Mouse (Mus musculus): ENCODE data around the gene Ttc21b.
"Not testable (repeated sequence)": the region's sequence is repeated elsewhere in the genome, so short reads cannot be mapped to it uniquely, and the experiment has no call there.

The Ttc21b gene

GRCm38 (mm10) chr2:66256220-66257131 is at the start of gene Ttc21b:
TSS of gene Ttc21b (minus strand) at chr2:66256617.
- DNase-seq (ENCODE audit: extremely low read depth, insufficient read length, low spot score) = peak; percentile 93

DNA sequence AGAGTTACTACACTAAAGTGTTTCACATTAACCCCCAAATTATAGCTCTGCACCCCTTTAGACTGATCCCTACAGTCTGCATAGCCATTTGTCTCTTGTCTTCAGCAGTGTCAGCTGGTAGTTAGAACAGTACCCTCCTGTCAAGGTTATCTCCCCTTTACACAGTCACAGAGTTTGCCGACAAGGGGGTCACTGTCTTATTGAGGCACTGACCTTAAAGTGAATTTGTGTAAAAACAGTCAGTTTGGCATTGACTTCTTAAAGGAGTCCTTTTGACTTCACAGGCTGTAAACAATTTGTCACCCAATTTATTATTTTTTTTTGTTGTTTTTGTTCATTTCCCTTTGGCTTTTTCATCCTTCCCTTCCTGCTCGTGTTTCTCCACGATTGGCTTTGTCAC is 16.1 kb upstream of the Ttc21b start:
- no peak for DNase-seq (ENCODE audit: extremely low read depth, insufficient read length, low spot score)

- DNase-seq (ENCODE audit: extremely low read depth, insufficient read length, low spot score) = no peak
These were observed 12.4 kb downstream of the Ttc21b start for GRCm38 (mm10) chr2:66244013-66244412.

GRCm38 (mm10) chr2:66240334-66240733 is 16.1 kb downstream of the Ttc21b start:
- no peak for DNase-seq (ENCODE audit: extremely low read depth, insufficient read length, low spot score)

DNA sequence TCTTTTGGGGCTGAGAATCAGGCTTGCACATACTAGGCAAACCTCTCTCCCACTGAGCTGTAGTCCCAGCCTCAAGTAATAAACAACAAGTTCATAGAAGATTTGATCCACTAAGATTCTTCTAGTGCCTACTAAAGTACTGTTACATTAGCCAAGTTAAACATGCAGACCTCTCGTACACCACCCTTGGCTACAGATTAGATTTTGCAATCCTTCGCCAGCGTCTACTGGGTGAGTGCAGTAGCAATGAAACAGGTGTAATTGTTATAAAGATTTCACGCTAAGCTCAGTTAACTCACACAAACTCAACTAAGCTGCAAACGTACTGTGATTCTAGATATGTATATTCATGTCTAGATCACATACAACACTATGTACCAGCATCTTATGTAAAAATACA is 17.5 kb downstream of the Ttc21b start:
- no peak for DNase-seq (ENCODE audit: extremely low read depth, insufficient read length, low spot score)

DNA sequence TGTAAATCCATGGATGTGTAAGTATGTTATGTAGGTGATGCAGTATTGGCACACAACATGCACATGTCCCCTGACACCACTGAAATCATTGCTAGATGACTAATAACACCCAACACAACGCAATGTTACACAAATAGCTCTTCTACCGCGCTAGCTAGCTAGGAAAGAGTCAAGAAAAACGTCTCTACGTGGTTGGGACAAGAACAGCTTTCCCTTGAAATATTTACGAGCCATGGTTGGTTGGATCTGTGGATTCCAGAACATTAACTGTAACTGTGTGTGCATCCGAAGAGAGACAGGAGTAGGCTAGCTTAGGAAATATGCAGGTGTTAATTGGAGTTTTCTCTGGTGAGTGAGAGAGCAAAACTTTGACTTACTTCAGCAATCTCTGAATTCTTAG is 35.5 kb downstream of the Ttc21b start:
- no peak for DNase-seq (ENCODE audit: extremely low read depth, insufficient read length, low spot score)

- DNase-seq (ENCODE audit: extremely low read depth, insufficient read length, low spot score) = no peak
These were observed 46.5 kb downstream of the Ttc21b start for GRCm38 (mm10) chr2:66209875-66210274.

DNA sequence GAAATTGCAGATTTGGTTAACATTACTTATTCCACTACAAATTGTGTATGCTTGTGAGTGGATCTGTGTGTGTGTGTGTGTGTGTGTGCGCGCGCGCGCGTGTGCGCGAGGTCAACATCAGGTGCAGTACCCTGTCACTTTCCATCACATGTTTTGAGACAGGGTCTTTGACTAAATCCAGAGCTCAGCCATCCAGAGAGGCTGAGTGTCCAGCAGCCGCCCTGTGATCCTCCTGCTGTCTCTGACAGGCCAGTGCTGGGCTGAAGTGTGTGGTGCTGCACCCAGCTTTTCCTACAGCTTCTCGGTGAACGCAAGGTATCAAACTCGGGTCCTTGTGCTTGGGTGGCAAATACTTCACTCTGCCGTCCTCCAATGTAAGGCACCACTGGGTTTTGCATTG is 47.1 kb downstream of the Ttc21b start:
- DNase-seq (ENCODE audit: extremely low read depth, insufficient read length, low spot score) = no peak

DNA sequence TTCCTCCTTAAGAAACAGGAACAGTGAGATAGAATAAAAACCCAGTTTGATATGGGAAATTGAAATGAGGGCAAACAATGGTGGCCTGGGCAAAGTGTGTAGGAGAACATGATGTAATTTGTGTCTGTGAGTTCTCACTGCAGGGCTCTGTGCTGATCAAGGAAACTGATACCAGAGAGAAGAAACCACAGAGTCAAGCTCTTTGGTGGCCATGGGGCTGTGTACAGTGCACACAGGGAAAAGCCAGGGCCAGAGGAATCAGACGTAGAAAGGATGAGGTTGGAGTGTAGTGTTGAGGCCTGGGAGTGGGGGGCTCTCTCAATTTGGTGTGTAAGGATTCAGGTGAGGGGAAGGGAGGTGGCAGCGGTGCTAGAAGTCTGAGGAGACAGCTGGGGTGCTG is 49.6 kb downstream of the Ttc21b start:
- no peak for DNase-seq (ENCODE audit: extremely low read depth, insufficient read length, low spot score)

GRCm38 (mm10) chr2:66204218-66204617 is 52.2 kb downstream of the Ttc21b start:
- DNase-seq (ENCODE audit: extremely low read depth, insufficient read length, low spot score) = no peak

GRCm38 (mm10) chr2:66200195-66200594 is 56.2 kb downstream of the Ttc21b start:
- no peak for DNase-seq (ENCODE audit: extremely low read depth, insufficient read length, low spot score)

DNA sequence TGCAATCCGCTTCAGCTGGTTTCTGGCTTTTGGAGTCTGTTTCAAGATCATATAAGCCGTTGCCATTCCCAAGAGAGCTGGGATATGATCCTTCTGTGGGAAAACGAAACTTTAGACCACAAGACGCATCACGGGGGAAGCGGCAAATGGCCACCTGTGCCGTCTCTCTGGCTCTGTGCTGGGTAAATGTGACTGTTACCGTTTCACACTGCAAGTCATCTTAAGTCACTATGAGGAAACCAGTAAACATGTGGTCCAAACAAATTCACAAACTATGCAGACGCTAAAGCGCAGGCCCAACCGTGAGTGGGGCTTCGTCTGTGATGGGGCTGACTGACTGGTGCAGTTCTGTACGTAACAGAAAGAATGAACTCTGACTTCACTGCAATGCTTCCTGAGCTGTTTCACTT is 64.7 kb downstream of the Ttc21b start:
- DNase-seq (ENCODE audit: extremely low read depth, insufficient read length, low spot score) = no peak

DNA sequence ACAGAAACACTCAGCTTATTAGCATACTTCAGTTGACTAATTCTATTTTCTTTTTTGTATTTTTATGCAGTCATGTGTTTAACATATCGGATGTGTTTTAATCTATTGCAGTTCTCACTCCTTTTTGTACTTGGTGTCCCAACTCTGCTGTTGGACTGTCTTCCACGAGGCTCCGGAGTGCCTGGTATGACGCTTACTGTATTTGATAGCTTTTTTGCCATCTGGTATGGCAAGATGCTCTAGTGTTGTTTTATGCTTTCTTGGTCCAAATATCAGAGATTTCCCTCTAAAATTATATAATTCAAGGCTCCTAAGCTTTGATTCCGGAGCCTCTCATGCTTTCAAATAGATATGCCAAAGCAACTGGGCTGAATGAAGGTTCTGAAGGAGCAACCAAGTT is 66.3 kb downstream of the Ttc21b start:
- DNase-seq (ENCODE audit: extremely low read depth, insufficient read length, low spot score) = no peak

DNA sequence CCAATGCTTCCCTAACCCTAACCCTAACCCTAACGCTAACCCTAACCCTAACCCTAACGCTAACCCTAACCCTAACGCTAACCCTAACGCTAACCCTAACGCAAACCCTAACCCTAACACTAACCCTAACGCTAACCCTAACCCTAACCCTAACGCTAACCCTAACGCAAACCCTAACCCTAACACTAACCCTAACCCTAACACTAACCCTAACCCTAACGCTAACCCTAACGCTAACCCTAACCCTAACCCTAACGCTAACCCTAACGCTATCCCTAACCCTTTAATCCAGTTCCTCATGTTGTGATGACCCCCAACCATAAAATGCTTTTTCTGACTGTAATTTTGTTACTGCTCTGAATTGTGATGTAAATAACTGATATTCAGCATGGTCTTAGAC is 67.2 kb downstream of the Ttc21b start:
- not testable (repeated sequence) for DNase-seq (ENCODE audit: extremely low read depth, insufficient read length, low spot score)

DNA sequence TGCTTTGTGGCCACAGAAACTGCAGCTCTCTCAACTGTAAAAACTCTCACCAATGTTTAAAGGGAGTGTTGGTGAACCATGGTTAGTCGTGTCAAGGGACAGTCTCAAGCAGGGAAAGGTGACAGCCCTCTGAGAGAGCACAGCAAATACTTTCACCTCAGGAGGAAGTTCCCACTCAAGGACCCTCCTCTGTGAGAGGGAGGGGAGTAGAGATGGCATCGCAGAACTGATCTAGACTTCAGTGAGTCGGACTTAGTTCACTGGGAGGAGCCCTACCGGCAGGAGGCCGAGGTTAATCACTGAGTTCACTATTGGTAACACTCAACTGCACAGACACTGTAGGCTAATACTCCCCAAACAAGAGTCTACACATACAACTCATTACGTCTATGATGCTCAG is 68.9 kb downstream of the Ttc21b start:
- DNase-seq (ENCODE audit: extremely low read depth, insufficient read length, low spot score) = no peak

DNA sequence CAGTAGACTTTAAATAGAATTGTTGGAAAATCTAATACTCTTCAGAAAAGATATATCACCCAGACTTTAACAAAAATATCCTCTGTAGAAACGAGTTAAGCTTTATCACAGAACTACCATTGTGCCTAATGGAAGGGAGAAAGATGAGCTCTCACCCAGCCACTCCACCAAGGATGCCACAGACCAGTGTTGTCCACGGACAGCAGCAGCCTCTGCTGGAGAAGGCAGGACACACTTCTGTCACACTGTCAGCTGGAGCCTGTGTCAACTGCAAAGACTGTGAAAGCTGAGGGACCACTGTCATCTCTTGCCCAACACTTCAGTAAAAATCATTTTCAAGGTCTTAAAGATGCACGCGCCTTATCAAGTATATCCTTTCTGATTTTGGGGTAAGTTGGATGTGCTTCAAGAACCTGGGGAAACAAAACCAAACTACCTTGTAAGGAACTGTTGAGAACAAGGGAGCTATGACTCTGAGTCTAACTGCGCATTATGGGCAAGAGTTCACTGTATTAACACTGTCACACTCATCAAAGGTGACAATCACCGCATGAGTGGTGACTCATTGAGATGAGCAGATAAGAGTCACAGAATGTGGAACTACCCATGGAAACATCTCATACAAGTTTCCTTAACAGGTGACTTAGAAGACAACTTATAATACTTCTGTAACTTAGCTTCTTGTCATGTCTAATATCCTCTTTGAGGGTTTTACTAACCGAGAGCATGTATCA is 71.8 kb downstream of the Ttc21b start:
- no peak for DNase-seq (ENCODE audit: extremely low read depth, insufficient read length, low spot score)

DNA sequence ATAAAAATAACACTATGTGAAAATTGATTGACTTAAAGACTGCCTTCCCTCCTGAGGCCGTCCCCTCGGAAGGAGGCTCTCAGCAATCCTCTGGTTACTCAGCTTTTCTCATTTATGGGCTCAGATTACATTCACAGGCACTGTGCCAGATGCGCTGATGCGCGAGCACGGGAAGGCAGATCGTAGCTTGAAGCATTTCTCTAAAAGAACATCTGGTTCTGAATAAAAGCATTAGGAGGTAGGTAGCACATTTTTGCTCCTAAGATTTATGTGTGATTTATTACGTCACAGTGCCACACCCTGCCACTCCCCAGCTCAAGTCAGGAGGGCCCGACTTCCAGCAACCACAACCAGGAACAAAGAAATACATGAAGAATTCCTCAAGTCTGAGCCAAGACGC is 76.1 kb downstream of the Ttc21b start:
- DNase-seq (ENCODE audit: extremely low read depth, insufficient read length, low spot score) = peak; percentile 44

DNA sequence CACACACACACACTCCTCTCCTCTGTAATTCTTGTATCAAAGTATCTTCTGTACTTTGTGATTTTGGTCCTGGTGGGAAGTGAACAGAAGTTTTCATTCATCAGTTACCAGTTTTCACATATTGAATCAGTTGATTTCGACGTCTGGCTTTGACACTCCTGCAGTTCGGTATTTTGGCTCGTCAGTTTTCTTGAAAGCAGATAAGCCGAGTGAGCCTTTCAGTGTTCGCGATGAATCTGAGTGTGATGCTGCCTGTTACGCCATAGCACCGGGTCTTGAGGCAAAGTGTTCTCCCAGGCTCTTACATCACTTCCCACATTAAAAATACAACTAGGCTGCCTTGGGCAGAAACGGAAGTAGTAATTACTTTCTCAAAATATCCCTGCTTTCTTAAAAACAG is 76.6 kb downstream of the Ttc21b start:
- no peak for DNase-seq (ENCODE audit: extremely low read depth, insufficient read length, low spot score)

DNA sequence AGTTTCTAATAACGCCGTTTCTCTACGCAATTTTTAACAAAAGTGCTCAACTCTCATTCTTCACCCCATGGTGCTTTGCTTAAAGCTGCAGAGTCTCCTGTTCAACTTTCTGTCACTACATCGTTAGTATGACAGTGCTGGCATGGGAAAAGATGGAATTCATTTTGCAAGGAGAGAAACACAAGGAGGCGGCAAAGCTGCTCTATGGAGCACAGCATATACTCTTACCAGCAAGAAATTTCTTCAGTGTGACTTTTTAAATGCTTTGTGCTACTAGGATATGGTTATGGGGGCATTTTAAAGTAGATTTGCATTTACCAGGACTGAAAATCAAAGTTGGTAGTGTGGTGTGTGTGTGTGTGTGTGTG is 77.6 kb downstream of the Ttc21b start:
- no peak for DNase-seq (ENCODE audit: extremely low read depth, insufficient read length, low spot score)

GRCm38 (mm10) chr2:66177886-66178847 is 78.2 kb downstream of the Ttc21b start:
- DNase-seq (ENCODE audit: extremely low read depth, insufficient read length, low spot score) = no peak

GRCm38 (mm10) chr2:66177017-66177416 is 79.4 kb downstream of the Ttc21b start:
- DNase-seq (ENCODE audit: extremely low read depth, insufficient read length, low spot score) = no peak

All from 3134 (cell line).